Mouse (Mus musculus): ENCODE results near the gene Nadk2. TPM values are rescaled to one million over a fixed set of nuclear protein-coding genes. Genes with fewer than 3 reads are reported as not detected.

Gene Nadk2
- polyA plus RNA-seq, 1 experiment from 2014 or later = 101 TPM

GRCm38 (mm10) chr15:9132693-9133443 is 61.8 kb downstream of the Nadk2 start:
- Histone ChIP-seq H3K4me2 (no peak overlapping the region), H3K27me3 (no peaks in the 10 kb centered on the region), H3K36me3 (replicated peaks) (peaks cover 85% of the 10 kb centered on the region), H3K27ac (replicated peaks) (no peak overlapping the region), H3K4me1 (replicated peaks) (peaks cover 32% of the 10 kb centered on the region), H3K9ac (no peak overlapping the region), H3K4me3 (replicated peaks) (no peak overlapping the region), H3K9me3 (replicated peaks) (no peaks in the 10 kb centered on the region)
- no peak for ATAC-seq (ENCODE audit: insufficient read depth)
- 77% methylated on average over 13 of the region's 13 CpGs for WGBS (ENCODE audit: insufficient replicate concordance)

- Histone ChIP-seq H3K27ac (replicated peaks) (peak overlapping the region; percentile 31; the same call in 1 of the 2 replicates), H3K36me3 (replicated peaks) (peaks cover 73% of the 10 kb centered on the region), H3K9ac (no peak overlapping the region), H3K4me3 (replicated peaks) (no peak overlapping the region), H3K4me1 (replicated peaks) (peaks cover 49% of the 10 kb centered on the region), H3K9me3 (replicated peaks) (no peaks in the 10 kb centered on the region), H3K27me3 (no peaks in the 10 kb centered on the region), H3K4me2 (no peak overlapping the region)
- no peak for ATAC-seq (ENCODE audit: insufficient read depth)
- WGBS (ENCODE audit: insufficient replicate concordance) = 78% methylated on average over 6 of the region's 6 CpGs
Measured at GRCm38 (mm10) chr15:9134891-9135507, 63.9 kb downstream of the Nadk2 start.

GRCm38 (mm10) chr15:9139447-9139846 is 68.4 kb downstream of the Nadk2 start:
- H3K4me1 ChIP-seq (replicated peaks) = peaks cover 42% of the 10 kb centered on the region
- 23% methylated on average over 10 of the region's 10 CpGs for WGBS (ENCODE audit: insufficient replicate concordance)
- H3K36me3 ChIP-seq (replicated peaks) = peaks cover 41% of the 10 kb centered on the region
- ATAC-seq (ENCODE audit: insufficient read depth) = no peak
- H3K27me3 ChIP-seq = no peaks in the 10 kb centered on the region
- peak overlapping the region; percentile 56; the same call in 1 of the 2 replicates for H3K27ac ChIP-seq (replicated peaks)
- no peaks in the 10 kb centered on the region for H3K9me3 ChIP-seq (replicated peaks)
- peak overlapping the region; percentile 54 for H3K9ac ChIP-seq
- H3K4me3 ChIP-seq (replicated peaks) = peak overlapping the region; percentile 96
- H3K4me2 ChIP-seq = peak overlapping the region; percentile 71

- Histone ChIP-seq H3K9ac (peak within 1 kb of the TSS; percentile 90), H3K36me3 (replicated peaks) (peaks cover 34% of the 10 kb centered on the region), H3K4me1 (replicated peaks) (peaks cover 36% of the 10 kb centered on the region), H3K27me3 (no peaks in the 10 kb centered on the region), H3K9me3 (replicated peaks) (no peaks in the 10 kb centered on the region), H3K4me2 (peak within 1 kb of the TSS; percentile 92), H3K27ac (replicated peaks) (peak within 1 kb of the TSS; percentile 82), H3K4me3 (replicated peaks) (peak within 1 kb of the TSS; percentile 96)
- peak; percentile 99 for ATAC-seq (ENCODE audit: insufficient read depth)
- WGBS (ENCODE audit: insufficient replicate concordance) = 0% methylated on average over 34 of the region's 34 CpGs
Measured at GRCm38 (mm10) chr15:9140252-9140680, 69.2 kb downstream of the Nadk2 start, which contains the start of gene Lmbrd2. TSS of gene Lmbrd2 (plus strand) at chr15:9140550.

- Histone ChIP-seq H3K4me1 (replicated peaks) (peaks cover 35% of the 10 kb centered on the region), H3K4me3 (replicated peaks) (peak overlapping the region; percentile 96), H3K9ac (peak overlapping the region; percentile 90), H3K27ac (replicated peaks) (peak overlapping the region; percentile 82), H3K4me2 (peak overlapping the region; percentile 92), H3K9me3 (replicated peaks) (no peaks in the 10 kb centered on the region), H3K27me3 (no peaks in the 10 kb centered on the region), H3K36me3 (replicated peaks) (peaks cover 29% of the 10 kb centered on the region)
- ATAC-seq (ENCODE audit: insufficient read depth) = peak; percentile 76
- WGBS (ENCODE audit: insufficient replicate concordance) = 0% methylated on average over 37 of the region's 37 CpGs
Measured at GRCm38 (mm10) chr15:9140684-9141171, 69.7 kb downstream of the Nadk2 start.

GRCm38 (mm10) chr15:9155325-9155724 is 84.3 kb downstream of the Nadk2 start, which contains the start of gene Skp2:
TSS of gene Skp2 (minus strand) at chr15:9155425.
- Histone ChIP-seq H3K4me1 (replicated peaks) (no peaks in the 10 kb centered on the region), H3K27ac (replicated peaks) (no peak within 1 kb of the TSS), H3K36me3 (replicated peaks) (peaks cover 37% of the 10 kb centered on the region), H3K27me3 (no peaks in the 10 kb centered on the region), H3K4me3 (replicated peaks) (no peak within 1 kb of the TSS), H3K9me3 (replicated peaks) (no peaks in the 10 kb centered on the region), H3K9ac (no peak within 1 kb of the TSS), H3K4me2 (no peak within 1 kb of the TSS)
- ATAC-seq (ENCODE audit: insufficient read depth) = no peak

Other genes with a start within 250 kb of the Nadk2 start
- gene Ranbp3l, start 103.3 kb upstream of the Nadk2 start, polyA plus RNA-seq (2015; fragmentation: Nextera tagmentation; extraction: Ambion mirVana) = 0.47 and 0.77 TPM in 2 replicates
- 1.4 and 1.8 TPM in 2 replicates for gene Lmbrd2, start 69.3 kb downstream of the Nadk2 start, polyA plus RNA-seq (2015; fragmentation: Nextera tagmentation; extraction: Ambion mirVana)
- gene Skp2, start 84.2 kb downstream of the Nadk2 start, polyA plus RNA-seq (2015; fragmentation: Nextera tagmentation; extraction: Ambion mirVana) = 19.5 and 20.6 TPM in 2 replicates
- 1.2 and 1.4 TPM in 2 replicates for gene Ugt3a1, start 205.6 kb downstream of the Nadk2 start, polyA plus RNA-seq (2015; fragmentation: Nextera tagmentation; extraction: Ambion mirVana)

Data from liver, embryonic 15.5 days (tissue).